Mouse (Mus musculus) kidney, adult 8-10 months (tissue): Measurements from ENCODE around the gene Celf1.
"Not testable (repeated sequence)": the region's sequence is repeated elsewhere in the genome, so short reads cannot be mapped to it uniquely, and the experiment has no call there.

Experiments used
- DNase-seq, 2 experiments: peaks; one replicate each; pipeline ENCODE4 v3.0.0; 2022

Gene Celf1

DNA sequence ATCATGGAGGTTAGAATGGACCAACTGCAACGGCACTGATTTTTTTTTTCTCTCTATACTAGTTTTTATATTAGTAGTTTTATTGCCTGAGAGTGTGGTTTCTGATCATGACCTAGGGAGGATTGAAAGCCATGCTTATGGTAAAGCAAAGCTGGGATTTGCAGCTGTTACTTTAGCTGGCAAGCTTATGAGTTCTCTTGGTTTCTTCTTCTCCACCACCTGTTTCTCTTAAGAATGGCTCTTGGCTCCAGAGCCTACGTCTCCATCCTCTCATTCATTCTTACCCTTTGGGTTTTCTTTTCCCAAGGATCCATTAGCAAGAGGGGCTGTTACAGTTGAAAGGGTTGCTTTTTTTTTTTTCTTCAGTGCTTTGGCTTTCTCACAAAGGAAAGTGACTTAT, 1.6 kb downstream of the Celf1 start:
- DNase-seq: no peak

DNA sequence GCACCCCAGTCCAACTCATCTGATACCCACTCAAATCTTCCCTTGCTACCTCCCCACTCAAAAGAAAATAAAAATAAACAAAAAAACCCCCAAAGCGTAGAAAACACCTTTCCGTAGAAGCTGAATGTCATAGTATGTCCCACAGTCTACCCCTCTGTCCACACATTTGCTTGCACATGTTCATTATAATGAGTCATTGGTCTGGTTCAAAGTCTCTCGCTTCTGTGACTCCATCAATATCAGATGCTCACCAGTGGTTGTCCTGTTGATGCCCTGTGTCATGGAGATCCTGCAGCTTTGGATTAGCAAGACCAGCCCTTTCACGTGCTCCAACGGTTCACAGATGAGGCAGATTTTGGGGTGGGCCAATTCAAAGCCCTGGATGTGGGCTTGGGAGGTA, 10.0 kb downstream of the Celf1 start:
- no peak for DNase-seq

DNA sequence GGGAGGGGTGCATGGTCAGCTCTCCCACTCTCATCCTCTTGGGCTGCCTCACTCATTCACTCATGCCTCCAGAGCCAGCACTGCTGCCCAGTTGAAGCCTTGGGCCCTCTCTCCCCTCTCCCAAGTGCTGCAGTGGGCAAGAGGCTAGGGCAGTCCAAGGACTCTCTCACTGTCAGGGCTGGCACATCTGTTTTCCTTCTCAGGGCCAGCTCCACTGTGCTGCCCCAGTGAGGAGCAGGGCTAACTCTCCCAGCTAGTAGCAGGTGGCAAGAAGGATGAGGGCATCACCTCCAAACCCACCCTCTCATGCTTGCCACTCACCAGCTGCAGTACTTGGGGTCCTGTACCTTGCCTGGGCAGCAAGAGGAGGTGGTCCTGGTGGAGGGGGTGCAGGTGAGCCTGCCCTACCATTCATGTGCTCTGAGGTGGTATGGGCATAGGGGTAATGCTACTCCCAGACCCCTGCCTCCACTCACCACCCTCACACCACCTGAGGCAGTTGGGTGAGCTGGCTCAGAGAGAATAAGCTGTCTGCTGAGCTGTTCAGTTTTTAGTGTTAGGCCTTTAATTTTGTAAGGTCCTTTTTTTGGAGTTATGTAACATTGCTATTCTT, 10.5 kb downstream of the Celf1 start:
- DNase-seq: no peak

DNA sequence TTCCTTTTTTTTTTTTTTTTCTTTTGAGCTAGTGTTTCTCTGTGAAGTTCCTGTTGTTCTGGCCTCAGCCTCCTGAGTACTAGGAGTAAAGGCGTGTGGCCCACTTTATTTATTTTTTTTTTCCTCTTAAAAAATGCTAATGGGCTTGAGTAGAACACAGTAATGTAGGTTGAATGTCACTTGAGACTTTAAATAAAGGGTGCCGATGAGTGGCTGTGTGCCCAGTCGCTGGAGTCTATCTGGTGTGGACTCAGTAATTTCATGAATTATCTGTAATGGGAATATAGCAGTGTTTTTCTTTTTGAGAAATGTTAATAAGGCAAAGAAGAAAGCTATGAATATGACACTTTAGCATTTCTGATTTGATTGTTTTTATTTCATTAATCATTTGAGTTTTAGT, 13.3 kb downstream of the Celf1 start:
- DNase-seq: no peak

DNA sequence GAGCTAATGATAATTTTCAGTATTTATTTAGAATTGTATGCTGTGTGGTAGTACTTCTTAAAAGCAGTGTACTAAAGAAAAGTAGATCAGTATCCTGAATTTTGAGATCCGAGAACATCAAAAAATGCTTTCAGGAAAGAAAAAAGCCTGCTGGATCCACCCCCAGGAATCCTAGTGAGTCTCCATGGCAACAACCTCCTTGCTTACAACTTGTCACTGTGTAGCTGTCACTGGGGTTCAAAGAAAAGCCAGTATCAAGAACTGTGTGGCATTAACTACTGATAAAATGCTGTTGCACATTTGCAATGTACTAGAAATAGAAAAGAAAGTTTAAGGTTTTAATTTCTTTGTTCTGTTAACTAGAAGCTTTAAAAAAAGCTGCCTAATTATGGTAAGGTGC, 15.9 kb downstream of the Celf1 start:
- no peak for DNase-seq

DNA sequence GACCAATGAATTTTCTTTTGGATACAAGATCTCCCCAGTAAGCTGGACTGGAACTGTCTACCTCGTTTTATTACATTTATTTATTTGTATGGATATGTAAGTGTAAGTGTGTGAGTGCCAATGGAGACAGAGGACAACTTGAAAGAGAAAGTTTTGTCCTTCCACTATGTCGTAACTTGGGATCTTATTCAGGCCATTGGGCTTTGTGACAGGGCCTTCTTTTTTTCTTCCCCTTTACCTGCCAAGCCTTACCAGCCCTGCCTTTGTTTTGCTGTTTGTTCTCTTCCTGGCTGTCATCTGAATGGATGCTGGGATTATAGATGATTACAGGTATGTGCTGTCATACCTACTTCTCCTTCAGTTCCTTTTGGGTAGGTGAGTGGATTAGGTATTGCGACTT, 18.7 kb downstream of the Celf1 start:
- DNase-seq: no peak

DNA sequence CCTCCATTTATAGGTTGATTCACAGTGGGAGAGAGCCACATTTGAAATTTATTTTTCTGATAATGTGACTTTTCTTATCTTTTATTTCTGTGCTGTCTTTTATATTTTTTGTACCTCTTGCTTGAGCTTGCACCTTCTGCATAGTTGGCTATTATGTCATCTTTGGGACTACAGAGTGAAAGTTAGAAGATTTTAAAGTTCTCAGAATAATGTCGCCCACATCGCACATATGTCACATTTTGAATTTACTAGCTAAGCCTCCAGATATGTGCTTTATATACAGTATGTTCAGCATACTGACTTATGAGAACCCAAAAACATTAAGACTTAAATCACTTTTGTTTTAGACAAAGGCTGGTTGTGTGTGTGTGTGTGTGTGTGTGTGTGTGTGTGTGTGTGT, 19.8 kb downstream of the Celf1 start:
- DNase-seq: no peak

DNA sequence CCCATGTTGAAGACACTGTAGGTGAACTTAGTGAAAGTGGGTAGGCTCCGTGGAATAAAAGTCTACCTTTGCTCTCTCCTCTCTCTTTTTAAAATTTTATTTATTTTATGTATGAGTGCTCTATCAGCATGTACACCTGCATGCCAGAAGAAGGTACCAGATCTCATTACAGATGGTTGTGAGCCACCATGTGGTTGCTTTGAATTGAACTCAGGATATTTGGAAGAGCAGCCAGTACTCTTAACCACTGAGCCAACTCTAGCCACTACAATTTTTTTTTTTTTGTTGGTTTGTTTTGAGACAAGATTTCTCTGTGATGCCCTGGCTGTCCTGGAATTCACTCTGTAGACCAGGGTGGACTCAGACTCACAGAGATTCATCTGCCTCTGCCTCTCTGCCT, 23.1 kb downstream of the Celf1 start:
- DNase-seq: no peak

DNA sequence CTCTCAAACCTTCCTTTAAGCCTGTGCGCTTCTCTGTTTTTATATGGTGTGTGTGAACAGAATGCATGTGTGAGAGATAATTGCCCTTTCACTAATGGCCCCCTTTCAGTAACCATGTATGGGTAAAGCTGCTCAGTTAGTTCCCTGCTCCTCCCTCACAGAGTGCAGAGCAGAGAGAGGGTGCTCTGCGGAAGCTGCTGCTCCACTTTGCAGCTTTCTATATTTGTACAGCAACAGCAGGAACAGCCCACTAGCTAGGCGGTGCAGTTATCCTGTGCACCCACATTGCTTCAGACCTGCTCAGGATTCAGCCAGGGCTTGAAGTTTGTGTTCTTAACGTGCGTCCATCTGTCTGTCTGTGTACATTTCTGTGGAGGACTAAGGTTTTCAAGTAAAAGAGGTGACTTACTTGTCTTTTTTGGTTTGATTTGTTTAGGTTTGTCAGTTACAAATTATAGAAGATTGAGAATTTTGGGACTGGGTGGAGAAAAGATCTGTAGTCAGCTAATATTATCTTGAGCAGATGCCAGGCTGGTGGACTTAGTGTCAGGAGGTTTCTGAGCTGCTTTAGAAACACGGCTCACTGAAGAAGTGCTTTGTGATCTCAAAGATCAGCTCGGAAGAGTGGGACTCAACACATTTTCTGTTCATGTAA, 24.8 kb downstream of the Celf1 start:
- no peak for DNase-seq

DNA sequence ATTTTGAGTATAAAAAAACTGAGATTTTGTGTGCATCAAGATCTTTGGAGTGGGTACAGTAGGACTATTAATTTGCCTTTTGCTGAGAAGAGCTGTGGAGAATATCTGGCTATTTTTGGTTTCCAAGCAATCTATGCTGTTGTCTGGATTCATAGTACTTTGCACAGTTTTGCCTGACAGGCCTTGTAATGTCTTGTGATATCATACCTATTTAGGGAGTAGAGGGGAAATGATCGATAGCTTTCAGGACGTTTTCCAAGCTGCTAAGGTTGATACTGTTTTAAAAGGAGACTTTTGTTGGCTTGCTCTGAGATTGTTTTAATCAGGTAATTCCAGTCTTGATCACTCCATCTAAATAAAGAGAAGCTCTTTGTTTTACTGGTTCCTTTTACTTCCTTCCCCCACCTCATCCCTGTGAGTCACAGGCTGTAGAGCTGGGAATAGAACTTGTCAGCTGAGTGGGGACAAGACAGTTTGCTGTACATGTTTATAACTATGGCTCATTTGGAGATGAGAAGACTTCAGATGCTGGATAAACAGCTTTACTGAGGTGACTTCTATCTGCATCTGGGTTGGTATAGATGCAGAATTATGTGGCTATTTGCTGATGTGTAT, 25.4 kb downstream of the Celf1 start:
- DNase-seq: no peak

DNA sequence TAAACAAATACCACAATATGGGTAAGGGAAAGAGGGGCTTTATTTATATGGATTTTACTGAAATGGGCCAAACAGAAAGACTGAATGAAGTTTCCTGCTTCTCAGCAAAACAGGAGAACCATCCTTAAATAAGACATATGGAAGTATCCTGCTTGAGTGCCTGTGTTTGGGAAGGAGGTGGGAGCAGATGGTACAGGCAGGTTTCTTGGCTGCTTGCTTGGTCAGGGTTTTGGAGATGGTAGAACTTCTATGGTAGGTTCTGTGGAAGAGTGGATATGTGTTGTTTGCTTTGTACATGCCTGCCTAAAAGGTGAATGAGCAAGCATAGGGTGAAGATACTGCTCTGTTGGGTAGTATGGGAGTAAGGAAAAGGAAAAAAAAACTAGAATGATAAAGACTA, 30.4 kb downstream of the Celf1 start:
- no peak for DNase-seq

DNA sequence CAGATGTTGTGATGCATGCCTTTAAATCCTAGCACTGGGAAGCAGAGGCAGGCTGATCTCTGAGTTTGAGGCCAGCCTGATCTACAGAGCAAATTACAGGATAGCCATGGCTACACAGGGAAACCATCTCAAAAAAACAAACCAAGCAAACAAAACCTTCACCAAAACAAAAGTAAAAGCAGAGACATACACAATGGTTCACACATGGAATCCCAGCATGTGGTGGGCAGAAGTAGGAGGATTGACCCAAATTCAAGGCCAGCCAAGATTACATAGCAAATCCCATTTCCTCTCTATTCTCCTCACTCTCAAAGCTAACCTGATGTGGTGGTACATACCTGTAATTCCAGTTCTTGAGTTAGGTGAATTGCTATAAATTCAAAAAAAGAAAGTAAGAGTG, 33.9 kb downstream of the Celf1 start:
- DNase-seq: no peak

DNA sequence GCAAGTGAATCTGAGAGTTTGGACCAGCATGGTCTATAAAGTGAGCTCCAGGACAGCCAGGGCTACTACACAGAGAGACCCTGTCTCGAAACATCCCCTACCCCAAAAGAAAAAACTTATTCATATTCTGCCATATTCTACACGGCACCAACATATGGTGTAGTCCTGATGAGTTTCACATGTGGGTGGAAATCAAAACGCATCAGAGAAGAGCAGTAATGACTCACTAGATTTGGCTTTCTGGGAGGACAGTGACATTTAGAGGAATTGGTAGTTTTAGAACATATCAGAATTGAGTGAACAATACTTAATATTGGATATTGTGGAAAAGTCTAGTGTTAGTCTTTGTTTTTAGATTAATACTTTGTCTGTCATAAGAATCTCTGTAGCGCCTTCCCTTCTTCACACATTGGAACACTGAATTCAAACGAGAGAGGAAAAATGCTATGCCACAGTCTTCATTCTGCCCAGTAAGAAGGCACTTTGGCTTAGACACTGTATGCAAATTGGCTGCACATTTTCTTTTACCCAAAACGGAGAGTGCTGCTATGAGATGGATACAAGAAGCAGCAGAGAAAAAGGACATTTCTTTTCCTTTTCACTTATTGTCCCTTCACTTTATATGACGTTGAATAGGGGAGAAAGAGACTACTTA, 35.1 kb downstream of the Celf1 start:
- no peak for DNase-seq

DNA sequence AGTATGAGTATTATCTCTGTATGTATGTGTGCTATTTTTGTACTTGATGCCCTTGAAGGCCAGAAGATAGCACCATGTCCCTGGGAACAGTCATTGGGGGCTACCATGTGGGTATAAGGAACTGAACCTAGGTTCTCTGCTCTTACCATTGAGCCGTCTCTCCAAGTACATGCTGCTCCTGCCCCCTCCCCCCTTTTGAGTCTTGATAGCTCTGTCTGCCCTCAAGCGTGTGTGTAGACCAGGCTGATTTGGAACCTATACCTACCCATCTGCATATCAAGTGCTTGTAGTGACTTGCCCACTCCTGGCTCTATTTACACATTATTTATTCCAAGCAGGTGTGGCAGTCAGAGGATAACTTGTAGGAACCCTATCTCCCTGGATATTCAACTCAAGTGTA, 36.4 kb downstream of the Celf1 start:
- no peak for DNase-seq

DNA sequence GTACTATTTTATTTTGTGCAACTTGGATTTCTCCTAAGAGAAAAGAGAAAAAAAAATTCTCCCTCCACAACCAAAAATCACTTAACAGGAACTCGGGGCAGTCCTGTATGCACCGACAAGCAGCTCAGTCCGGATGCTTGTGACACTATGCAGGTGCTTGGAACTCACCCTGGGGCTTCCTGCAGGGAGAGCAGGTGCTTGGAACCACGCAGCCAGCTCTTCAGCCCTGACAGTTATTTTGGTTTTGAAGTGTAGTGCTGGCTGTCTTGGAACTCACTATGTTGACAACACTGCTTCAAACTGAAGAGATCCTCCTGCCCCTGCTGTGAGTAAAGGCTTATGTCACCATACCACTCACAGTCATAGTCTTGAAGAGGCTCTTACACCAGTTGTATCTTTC, 37.1 kb downstream of the Celf1 start:
- DNase-seq: no peak

DNA sequence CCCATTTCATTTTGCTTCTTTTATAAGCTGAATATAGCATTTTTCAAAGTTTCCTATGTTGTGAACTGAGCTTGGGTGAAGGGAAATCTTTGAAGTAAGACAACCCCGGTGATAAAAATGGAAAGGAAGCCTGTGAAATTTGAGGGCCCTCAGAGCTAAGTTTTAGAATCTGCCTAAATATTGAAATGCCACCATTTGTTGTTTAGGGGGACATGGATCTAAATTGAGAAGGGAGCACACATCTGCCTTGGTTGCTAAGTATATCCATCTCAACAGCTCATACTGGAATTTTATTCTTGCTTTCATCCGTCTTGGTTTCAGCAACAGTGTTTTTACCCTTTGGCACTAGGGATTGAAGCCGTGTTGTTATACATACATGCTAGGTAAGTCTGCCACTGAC, 45.9 kb downstream of the Celf1 start:
- no peak for DNase-seq

DNA sequence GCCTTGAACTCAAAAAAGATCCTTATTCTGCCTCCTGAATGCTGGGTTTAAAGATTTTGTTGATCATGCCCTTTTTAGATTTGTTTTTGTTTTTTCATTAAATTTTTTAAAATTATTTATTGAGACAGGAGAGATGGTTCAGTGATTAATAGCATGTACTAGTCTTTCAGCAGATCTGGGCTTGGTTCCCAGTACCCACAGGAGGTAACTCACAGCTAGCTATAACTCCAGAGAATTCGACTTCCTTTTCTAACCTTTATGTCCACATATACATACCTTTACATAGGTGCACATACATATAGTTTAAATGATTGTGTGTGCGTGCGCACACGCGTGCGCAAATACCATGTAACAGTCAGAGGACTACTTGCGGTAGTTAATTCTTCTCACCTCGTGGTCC, 68.4 kb downstream of the Celf1 start:
- DNase-seq: no peak

DNA sequence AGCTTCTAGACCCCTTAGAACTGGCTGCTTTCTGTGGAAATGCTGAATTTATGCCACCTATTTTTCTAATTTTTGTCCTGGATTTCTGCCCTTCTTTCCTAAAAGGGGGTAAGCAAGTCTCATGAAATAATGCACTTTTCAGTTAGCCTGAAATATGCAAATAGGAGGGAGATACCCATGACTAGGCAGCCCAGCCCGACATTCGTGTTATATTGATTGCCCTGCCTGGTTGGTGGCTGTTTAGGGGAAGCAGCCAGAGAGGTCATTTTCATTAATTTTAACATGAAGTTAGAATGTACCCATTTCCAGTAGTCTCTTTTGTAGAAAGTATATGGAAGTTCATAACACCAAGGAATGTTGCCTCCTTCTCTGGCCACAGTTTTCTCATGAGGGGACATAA, 73.7 kb downstream of the Celf1 start:
- DNase-seq: no peak

DNA sequence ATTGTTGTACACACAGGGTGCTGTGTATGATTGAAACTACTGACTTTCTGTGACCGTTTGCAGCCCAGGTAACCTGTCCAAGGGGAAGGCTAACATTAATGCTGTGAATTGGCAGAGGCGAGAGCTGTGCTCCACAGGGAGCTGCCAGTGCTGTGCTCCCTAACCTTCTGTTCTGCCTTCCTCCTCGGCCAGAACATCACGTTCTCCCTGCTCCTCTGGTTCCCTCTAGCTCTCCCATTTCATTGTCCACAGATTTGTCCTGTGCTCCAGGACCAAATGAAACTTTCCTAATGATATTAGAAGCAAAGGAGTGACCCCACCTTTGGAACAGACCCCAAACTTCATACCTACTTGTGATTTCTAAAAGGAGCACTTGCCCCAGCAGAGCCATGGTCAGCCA, 75.2 kb downstream of the Celf1 start:
- DNase-seq: no peak

DNA sequence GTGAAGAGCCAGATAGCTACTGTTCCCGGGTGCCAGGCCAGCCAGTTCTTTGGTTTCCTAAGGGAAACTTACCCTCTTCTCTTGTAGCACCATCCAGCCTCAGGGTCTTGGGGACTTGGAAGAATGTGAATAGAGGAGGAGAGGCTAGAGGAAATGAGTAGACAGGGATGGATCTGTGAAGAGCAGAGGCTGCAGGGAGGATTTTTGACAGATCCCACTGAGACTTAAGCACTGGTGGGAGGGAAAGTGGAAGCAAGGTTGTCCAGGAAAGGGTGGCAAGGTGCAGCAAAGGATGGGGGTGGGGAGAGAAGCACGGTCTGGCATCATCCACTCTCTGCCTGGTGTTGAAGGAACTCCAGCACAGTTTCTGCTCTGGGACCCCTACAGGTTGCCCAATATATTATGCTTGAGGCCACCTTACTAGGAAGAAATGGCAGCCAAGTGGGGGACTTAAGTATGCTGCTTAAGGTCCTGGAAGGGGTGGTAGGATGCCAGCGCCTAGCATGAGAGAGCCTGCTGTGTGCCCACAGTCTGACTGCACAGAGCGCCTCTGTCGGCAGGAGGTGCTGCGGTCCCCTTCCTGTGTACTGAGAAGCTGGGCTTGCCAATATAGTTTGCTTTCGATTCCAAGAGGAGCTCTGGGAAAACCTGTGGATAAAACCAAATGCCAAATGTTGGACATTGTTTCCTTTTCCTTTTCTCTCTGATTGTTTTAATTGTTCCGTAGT, 78.0 kb downstream of the Celf1 start:
- DNase-seq: peak in 1 of 2 experiments; percentile 20

DNA sequence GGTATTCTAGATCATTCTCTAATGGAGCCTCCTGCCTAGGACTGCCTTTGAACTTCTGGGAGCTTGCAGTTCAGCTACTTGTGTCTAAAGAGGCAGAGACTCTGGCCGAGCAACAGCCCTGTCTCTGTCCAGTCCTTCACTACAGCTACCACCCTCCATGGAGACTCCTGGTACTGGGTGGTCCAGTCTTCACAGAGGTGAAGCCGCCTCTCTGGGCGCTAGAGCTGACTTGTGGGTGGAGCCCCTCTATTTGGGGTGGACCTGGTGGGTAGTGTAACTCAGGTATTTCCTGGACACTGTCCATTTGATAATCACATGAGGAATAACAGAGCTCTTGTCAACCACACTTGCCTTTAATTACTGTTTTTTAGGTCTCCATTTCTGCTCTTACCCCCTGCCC, 79.7 kb downstream of the Celf1 start:
- DNase-seq: no peak

DNA sequence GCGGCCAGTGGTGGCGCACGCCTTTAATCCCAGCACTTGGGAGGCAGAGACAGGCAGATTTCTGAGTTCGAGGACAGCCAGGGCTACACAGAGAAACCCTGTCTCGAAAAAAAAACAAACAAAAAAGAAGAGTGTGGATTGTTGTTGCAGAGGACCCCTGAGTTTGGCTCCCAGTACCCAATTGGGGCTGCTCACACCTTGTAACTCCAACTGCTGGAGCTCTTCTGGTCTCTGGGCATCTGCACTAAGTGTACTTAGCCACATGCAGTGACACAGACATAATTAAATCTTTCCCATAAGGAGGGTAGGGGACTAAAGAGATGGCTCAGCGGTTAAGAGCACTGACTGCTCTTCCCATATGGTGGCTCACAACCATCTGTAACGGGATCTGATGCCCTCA, 82.1 kb downstream of the Celf1 start:
- DNase-seq: not testable (repeated sequence)

DNA sequence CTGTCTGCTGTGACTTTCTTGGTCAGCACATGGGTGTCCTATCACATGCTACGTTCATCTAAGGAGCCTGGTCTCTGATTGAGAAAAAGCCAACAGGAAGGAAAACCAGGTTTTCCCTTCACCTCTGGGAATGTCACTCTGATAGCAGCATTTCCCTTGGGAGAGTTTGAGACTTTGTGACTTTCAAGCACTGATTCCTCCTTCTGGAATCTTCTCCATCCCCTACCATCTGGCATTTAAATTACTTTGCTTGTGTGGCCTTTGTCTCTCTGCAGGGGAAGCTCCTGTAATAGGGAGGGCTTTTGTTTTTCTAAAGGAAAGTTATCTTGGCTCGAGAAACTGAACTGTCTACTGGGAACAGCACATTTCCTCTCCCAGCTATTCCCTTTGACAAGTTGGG, 82.9 kb downstream of the Celf1 start:
- no peak for DNase-seq

DNA sequence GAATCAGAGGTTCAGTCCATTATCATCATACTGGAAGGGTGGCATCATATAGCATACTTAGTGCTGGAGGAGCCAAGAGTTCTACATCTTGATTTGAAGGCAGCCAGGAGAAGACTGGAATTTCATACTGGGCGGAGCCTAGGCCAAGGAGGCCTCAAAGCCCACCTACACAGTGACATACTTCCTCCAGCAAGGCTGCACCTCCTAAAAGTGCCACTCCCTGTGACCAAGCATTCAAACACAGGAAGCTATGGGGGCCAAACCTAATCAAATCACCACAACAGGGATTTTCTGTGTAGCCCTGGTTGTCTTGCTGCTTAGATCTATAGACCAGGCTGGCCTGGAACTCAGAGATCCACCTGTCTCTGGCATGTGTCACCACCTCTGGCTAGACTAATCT, 83.8 kb downstream of the Celf1 start:
- no peak for DNase-seq
